Mouse (Mus musculus): ENCODE data around the gene Mov10.

- TF ChIP-seq CTCF (IDR thresholded peaks at IDR 0.05; ENCODE audit: insufficient read depth, low read depth, low read length) (no peak), POLR2A (IDR thresholded peaks at IDR 0.05; ENCODE audit: insufficient read depth, low read depth, low read length) (no peak)
Observed at GRCm38 (mm10) chr3:104781471-104781903, 36.9 kb downstream of the Mov10 start, which contains the start of gene Fam19a3.
